Mouse (Mus musculus) adrenal gland (tissue): Measurements from ENCODE around the gene Ppm1g.

Experiments
- intact Hi-C: fragments of 180-260 bp; cut with DNase I; formaldehyde crosslinking; loops from one replicate; pipeline ENCODE4 v1.15.1; 2025
- long read RNA-seq, 2 experiments: library from polyadenylated mRNA; unstranded; transcript quantifications; one replicate each; pipeline ENCODE4 v2.0.0; 2020; ENCODE audit warnings: borderline replicate concordance in 1 of 2; ENCODE audit not compliant: insufficient replicate concordance in 1 of 2

Gene Ppm1g
- long read RNA-seq, experiment 1, transcript Ppm1g-201 (10 exons, 2,307 nt) = major isoform, 85 of 109 reads
- long read RNA-seq, experiment 1, partial matches to known transcripts = 6 of 109 reads
- long read RNA-seq, experiment 1, other reads (novel, unspliced or antisense) = 12 of 109 reads
- long read RNA-seq, experiment 2, transcript Ppm1g-201 (10 exons, 2,307 nt) = major isoform, 92 of 110 reads
- long read RNA-seq, experiment 2, partial matches to known transcripts = 4 of 110 reads
- long read RNA-seq, experiment 2, other reads (novel, unspliced or antisense) = 8 of 110 reads

- intact Hi-C loops = no loop called here
These were observed at the start of gene Ppm1g for GRCm38 (mm10) chr5:31220448-31221303. Ppm1g (minus strand) TSS chr5:31220687.

GRCm38 (mm10) chr5:31267686-31268085 is 47.2 kb upstream of the Ppm1g start:
- intact Hi-C loops = no loop called here

- intact Hi-C loops = no loop called here
These were observed 45.6 kb upstream of the Ppm1g start for GRCm38 (mm10) chr5:31266101-31266500.

- intact Hi-C loops = no loop called here
These were observed 37.1 kb upstream of the Ppm1g start for GRCm38 (mm10) chr5:31257616-31258015.

DNA sequence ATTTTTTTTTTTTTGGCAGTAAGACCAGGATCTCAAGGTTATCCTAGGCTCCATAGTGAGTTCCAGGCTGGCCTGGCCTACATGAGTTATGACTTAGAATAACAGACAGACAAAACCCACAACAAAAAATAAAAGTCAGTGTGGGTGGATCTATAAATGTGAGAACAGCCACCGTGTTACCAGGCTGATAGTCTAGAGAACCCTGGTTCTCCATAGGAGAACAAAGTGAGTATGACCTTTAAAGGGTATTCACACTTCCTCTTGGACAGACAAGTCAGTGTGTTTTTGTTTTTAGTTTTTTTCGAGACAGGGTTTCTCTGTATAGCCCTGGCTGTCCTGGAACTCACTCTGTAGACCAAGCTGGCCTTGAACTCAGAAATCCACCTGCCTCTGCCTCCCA is 35.5 kb upstream of the Ppm1g start:
- intact Hi-C loops = no loop called here

- intact Hi-C loops = no loop called here
These were observed 34.9 kb upstream of the Ppm1g start for GRCm38 (mm10) chr5:31255381-31255780.

- intact Hi-C loops = loop anchor here (5.0 kb wide), 1 partner anchor 53 kb away; the partner anchor contains the start of gene Zfp513
These were observed 34.4 kb upstream of the Ppm1g start for GRCm38 (mm10) chr5:31254901-31255300.

- intact Hi-C loops = loop anchor here (5.0 kb wide), 1 partner anchor 52 kb away; the partner anchor contains the start of gene Zfp513
These were observed 34.0 kb upstream of the Ppm1g start for GRCm38 (mm10) chr5:31254452-31254851.

DNA sequence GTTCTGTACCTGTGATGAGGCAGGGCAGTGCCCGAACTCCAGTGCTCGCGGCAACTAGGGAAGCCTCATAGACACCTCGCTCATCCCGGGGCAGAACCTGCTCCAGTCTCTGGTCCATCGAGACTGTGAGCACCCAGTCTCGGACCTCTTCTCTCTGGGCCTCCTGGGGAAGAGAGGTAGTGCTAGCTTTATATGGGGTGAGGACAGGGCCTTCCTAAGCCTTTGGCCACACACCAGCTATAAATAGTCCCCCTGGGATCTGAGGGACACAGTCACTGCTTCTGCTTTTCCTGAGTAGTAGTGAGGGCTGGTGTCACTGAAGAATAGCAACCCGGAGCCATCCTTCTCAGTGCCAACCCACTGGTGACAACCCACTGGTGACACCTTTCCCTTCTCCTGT is 33.3 kb upstream of the Ppm1g start:
- intact Hi-C loops = loop anchor here (5.0 kb wide), 1 partner anchor 52 kb away; the partner anchor contains the start of gene Zfp513

GRCm38 (mm10) chr5:31252795-31253545 is 32.5 kb upstream of the Ppm1g start:
- intact Hi-C loops = loop anchor here (5.0 kb wide), 1 partner anchor 51 kb away; the partner anchor contains the start of gene Zfp513

GRCm38 (mm10) chr5:31252151-31252550 is 31.7 kb upstream of the Ppm1g start:
- intact Hi-C loops = loop anchor here (5.0 kb wide), 1 partner anchor 50 kb away; the partner anchor contains the start of gene Zfp513

DNA sequence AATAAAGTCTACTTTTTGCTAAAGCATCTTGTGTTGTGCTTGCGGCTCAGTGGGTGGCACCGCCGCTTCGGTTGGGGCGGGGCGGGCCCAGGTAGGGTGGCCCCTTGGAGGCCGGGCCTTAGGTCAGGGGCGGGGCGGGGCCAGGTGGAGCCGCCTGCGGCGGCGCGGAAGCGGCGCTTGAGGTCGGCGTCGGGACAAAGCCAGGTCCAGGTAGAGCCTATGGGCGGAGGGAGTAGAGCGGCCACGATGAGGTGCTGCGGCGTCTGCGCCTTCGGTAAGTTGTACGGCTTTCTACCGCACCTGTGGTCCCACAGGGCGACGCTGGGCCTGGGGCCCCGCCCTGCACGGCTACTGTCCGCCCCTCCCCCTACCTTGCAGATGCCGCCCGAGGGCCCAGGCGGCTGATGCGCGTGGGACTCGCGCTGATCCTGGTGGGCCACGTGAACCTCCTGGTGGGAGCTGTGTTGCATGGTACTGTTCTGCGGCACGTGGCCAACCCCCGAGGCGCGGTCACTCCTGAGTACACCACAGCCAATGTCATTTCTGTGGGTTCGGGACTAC is 31.1 kb upstream of the Ppm1g start, which contains the start of gene Krtcap3:
Gene Krtcap3, plus strand, starts transcription at position 151 of the 561 bp plus-strand sequence.
- intact Hi-C loops = loop anchor here (5.0 kb wide), 1 partner anchor 49 kb away; the partner anchor contains the start of gene Zfp513

GRCm38 (mm10) chr5:31250716-31251115 is 30.2 kb upstream of the Ppm1g start:
- intact Hi-C loops = loop anchor here (5.0 kb wide), 1 partner anchor 48 kb away; the partner anchor contains the start of gene Zfp513

GRCm38 (mm10) chr5:31242191-31242590 is 21.7 kb upstream of the Ppm1g start:
- intact Hi-C loops = no loop called here

DNA sequence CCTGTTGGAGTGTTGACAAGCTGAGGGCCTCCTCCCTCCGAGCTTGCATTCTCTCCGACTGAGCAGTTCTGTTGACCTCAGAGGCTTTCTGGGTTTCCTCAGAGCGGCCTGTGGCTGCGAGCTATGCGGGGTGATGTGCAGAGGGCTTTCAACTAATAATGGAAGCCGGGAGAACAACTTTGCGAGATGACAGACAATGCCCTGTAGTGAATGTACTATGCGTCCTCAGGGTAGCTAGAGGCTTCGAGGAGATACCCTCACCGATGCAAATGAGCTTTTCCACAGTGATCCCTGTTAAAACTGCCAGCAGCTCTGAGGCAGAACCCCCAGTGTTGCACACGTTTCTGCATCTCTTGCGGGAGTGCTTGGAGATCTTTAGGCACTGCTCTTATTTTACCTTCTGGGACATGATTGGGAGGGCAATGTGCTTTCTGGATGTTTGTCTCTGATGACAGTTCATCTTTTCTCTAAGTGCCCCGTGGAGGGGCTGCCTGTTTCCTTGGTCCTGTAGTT is 21.1 kb upstream of the Ppm1g start:
- intact Hi-C loops = no loop called here

GRCm38 (mm10) chr5:31240637-31241521 is 20.4 kb upstream of the Ppm1g start, which contains the start of the genes Nrbp1 and Gm9970:
Nrbp1 (plus strand) TSS chr5:31240864.
Gm9970 (minus strand) TSS chr5:31241232.
- intact Hi-C loops = no loop called here

DNA sequence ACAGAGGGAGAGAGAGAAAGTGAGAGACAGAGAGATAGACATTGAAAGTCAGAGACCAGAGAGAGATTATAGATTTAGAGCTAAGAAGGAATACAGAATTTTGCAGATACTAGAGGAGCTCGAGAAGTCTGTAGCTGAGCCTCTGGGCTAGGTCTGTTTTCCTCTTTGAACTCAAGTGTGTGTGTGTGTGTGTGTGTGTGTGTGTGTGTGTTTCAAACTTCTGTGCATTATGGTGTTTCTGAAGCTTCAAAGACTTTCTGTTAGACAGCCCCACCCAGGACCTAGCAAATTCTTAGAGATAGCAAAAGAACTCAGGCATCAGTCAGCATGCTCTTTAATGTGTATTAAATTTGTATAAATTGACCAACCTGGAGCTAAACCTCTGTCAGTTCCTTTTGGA is 6.2 kb upstream of the Ppm1g start:
- intact Hi-C loops = no loop called here

- intact Hi-C loops = no loop called here
These were observed 2.2 kb upstream of the Ppm1g start for GRCm38 (mm10) chr5:31222696-31223095.

GRCm38 (mm10) chr5:31221304-31221945 is 938 bp upstream of the Ppm1g start:
- intact Hi-C loops = no loop called here
